Mouse (Mus musculus) liver, postnatal 0 days (tissue): ENCODE results near the gene Slc2a13.

Experiments used
- CTCF ChIP-seq: sonication (generic); IDR thresholded peaks from 2 replicates; pipeline ENCODE4 v1.5.1; 2016; ENCODE audit warnings: antibody characterized with exemption, low read depth
- EP300 ChIP-seq: IDR thresholded peaks from 2 replicates; pipeline ENCODE4 v1.6.1; 2016; ENCODE audit warnings: antibody characterized with exemption, low read depth, mild to moderate bottlenecking

- TF ChIP-seq CTCF = no peak
- no peak for TF ChIP-seq EP300
Observed at GRCm38 (mm10) chr15:91377105-91377504, 196.0 kb downstream of the Slc2a13 start.
